Mouse (Mus musculus) urinary bladder, postnatal 10 days (tissue): ENCODE data around the gene Klhl2.

Source experiments
- DNase-seq: peaks from one replicate; pipeline ENCODE4 v3.0.0; 2022; ENCODE audit warnings: low spot score

Gene Klhl2

DNA sequence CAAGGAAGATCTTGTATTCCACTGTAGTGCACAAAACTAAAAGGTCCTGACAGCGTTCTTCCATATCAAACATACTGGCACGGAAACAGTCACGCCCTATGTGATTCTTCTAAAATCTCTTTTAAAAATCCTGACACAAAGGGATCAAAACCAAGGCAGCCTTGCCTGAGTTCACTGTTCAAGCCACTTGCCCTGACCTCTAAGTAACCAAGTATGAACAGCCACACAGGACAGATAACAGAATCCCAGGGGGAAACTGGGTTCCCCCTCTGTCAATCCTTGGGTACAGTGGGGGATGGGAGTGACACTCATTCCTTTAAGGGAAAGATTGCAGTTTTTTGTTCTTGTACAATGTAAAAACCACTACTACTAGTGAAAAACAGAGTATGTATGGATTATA is 19.9 kb downstream of the Klhl2 start:
- DNase-seq: no peak

DNA sequence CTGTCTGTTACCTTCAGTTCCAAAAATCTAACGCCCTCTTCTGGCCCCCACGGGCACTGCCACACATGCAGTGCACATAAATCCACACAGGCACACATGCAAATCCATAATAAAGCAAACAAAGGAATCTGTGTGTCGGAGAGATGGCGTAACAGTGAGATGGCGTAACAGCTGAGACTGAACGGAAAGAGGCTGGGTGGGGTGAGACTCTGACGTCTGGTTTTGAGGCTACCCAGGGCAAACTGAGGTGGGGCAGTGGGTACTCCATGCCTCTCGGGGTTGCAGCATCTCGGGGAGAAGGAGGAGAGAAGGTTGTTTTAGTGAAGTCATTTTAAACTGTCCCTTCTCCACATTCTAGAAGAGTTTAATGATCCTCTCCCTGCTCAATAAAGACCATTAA is 20.4 kb downstream of the Klhl2 start:
- DNase-seq: no peak

DNA sequence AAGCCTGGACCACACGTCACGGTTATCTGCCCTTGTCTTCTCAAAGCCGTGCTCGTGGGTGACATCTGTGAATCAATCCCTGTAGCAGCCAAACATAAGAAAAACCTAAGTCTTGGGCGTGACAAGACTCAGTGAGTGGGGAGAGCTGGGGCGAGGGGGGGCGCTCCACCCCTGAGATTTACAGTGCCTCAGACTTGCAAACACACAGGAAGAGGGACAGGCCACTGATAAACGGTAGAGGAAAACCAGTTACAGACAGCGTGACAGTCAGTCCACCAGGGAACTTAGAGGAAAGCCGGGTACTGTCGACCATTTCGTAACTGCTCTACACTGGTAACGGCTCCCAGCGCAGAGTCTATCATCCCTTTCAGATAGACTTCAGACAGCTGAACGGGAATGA is 21.4 kb downstream of the Klhl2 start:
- DNase-seq: no peak

DNA sequence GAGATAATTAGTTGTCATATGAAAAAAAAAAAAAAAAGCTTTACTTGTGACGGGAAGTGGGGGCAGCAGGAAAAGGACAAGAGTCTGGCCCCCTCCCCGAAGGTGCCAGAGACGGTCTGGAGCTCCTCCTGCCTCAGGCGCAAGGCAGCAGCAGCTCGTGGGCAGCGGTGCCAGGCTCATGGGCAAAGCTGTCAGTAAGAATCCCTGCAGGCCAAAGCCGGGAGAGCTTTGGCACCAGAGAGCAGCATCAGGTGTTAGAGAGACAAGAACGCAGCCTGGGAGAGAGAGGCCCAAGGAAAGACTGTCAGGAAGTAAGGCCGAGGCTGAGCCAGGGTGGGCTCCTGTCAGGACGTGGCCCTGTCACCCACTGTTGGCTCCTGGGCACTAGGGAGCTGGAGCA is 22.5 kb downstream of the Klhl2 start:
- no peak for DNase-seq

DNA sequence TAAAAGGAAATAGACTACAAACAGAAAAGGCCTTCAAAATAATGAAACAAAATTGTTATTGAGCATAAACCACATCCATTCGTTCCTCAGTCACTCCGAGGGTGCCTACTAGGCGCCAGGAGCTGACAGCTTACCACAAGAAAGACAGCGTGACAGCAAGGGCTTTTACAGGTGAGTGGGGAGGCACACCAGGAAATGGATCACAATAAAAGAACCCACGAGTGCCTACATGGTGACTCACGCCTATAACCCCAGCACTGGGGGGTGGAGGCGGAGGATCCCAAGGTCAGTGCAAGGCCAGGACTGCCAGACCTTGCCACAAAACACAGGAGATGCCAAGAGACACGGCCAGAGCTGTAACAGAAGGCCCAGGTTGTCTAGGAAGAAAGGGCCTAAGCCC is 23.4 kb downstream of the Klhl2 start:
- DNase-seq: no peak

DNA sequence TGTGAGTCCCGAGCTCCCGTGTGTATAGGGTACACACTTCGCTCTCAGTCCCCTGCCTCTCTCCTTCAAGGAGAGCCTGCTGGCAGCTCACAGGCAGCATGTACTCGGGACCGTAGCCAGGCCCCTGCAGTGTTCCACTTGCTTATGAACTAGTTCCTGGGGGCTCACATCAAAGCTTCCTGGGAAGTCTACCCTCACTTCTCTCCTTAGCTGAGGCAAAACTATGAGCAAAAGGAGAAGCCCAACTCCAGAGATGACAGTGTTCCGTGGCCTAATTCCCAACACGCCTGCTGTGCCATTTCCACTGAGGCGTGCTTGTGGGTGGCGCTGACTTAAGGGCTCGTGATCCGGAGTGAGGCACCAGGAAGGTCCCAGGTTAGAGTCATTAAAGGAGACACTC is 25.9 kb downstream of the Klhl2 start:
- DNase-seq: no peak

DNA sequence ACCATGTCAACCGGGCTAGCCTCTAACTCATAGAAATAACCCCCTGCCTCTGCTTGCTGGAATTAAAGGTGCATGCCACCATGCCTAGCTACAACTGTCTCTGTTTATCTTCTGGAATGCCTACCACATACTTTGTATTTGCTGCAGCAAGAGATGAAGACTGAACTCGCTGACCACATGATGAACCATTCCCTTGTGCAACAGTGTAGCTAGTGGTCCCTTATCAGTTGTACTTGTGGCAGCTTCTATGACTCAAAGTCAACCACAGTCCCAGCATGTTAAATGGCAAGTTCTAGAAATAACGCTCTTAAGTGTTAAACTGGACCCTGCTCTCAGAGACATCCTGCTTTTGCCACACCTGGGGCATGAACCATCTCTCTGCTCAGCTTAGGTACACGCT is 28.9 kb downstream of the Klhl2 start:
- DNase-seq: no peak

DNA sequence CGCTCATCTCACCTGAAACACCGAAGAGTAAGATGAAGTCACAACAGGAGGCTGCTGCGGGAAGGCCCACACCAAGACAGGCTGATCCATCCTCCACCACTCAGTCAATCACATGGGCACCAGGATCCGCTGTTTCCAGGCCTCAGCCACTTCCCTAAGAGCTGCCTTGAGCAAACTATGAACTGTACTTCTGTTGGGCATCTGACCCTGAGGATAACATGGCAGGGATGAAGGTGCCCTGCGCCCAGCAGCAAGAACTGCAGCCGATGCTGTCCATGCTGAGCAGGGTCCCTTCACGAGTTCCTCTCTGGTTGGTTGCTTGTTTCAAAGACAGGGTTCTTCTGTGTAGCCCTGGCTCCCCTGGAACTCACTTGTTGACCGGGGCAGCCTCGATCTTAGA is 38.0 kb downstream of the Klhl2 start:
- DNase-seq: no peak

DNA sequence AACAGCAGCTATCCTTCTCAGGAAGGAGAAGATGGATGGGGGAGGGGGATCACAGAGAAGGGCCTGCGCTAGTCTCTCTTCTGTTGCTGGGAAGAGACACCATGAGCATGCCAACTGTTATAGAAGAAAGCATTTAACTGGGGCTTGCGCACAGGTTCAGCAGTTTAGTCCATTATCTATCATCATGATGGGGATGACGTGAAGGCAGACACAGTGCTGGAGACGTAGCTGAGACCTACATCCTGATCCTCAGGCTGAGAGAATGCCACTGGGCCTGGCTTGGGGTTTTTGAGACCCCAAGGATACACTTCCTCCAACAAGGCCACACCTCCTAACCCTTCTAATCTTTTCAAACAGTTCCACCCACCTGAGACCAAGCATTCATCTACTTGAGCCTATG is 38.7 kb downstream of the Klhl2 start:
- no peak for DNase-seq

DNA sequence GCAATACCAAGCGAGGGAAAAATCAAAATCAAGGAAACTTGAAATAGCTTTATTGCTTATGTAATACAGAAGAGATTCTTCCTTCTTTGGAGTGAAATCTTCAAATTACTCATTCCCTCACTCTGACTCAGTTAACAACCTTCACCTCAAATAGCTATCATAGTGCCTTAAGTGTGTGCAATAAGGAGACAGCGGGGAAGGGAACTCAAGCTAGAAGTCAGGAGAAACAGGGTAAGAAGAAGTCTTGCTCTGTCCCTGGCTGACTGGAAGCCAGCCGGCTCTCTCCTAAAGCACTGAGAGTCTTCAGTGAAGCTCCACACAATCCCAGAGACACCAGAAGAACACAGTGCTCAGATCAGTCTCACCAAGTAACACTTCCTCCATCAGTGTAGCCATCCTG is 43.3 kb downstream of the Klhl2 start:
- no peak for DNase-seq

DNA sequence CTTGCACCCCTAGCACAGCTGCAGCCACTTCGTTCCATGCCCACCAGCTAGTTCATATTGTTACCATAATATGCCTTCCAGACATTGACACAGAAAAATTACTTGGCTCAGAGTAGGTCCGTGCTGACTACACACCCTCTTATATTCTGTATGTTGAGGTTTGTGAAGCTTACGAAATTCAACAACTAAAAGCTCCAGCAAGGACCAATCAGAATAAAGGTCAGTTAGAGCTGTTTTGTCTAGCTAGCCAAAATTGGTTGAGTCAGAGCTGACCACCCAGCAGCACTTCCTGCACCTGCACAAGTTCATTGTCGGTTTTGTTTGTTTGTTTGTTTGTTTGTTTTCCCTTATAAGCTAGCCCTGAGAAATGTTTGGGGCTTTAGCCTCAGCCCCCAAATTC is 44.8 kb downstream of the Klhl2 start:
- no peak for DNase-seq

DNA sequence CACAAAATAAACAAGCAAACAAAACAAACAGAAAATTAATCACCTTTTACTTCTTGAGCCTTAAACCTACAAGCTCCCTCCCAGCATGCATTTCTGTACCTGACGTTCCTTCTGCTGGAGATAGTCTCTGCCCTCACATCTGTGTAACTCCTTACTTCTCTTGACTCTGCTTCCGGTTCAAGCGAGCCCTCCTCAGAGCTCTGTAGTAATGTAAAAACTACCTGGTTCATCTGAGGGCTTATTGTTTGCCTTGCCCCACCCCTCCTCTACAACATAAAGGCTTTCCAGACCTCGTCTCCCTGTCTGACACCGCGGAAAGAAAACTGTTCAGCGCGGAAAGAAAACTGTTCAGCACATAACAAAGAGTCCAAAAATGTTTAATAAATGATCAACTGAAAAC is 50.5 kb downstream of the Klhl2 start:
- no peak for DNase-seq

DNA sequence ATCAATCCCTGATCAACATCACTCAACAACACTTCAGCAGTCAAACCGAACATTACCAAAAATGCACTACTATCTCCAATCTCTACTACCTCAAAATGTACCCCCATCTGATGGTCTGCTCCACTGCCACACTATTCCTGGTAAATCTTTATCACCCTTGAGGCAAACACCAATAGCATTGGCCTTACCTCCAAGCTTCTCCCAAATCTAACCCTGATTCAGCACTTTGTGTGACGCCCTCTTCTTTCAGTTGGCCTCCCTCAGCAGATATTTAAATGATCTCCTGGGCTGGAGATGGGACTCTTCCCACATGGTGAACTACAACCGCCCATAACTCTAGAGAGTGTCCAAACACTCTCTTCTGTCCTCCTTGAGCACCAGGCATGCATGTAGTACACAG is 51.3 kb downstream of the Klhl2 start:
- no peak for DNase-seq

DNA sequence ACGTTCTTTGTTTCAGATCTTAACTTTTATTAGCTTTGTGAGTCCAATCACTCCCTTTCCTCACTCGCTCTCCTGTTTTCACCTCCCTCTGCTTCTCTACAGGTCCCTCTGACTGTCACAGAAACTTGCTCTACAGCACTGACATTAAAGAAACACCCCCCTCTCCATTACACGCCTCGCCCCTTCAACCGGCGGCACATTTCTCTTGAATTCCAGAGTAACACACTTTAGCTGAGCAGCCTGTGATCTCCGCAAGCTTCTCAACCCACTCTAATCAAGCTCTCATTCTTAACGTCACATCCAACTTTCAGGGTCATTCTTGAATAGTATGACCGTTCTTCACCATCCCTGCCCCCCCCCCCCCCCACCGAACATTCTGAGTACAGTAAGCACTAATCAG is 52.1 kb downstream of the Klhl2 start:
- no peak for DNase-seq

DNA sequence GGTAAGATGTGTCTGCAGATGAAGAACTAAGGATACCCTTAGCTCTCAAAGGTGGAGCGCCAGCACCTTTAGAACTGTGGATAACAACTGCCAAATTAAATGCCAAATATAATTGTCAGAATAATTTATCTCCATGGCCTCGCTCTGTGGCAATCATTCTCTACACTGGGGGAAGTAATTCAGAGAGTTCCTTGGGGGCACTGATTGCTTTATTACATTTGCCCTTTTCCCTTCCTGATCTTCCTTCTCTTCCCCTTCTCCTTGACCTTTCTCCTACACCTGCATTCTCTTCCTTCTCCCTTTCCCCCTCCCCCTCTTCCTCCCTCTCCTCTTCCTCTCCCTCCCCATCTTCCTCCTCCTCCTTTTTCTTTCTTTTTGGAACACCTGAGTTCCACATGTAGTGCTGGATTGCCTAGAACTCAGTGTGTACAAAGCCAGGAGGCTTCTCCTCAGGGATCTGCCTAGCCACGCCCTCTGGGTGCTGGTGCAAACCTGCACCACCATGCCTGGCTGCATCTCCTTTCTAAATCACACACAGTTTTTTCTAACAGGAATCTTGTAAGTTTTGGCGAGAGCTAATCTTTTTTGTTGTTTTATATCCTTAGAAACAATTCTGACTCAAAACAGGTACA is 58.5 kb downstream of the Klhl2 start:
- DNase-seq: no peak

DNA sequence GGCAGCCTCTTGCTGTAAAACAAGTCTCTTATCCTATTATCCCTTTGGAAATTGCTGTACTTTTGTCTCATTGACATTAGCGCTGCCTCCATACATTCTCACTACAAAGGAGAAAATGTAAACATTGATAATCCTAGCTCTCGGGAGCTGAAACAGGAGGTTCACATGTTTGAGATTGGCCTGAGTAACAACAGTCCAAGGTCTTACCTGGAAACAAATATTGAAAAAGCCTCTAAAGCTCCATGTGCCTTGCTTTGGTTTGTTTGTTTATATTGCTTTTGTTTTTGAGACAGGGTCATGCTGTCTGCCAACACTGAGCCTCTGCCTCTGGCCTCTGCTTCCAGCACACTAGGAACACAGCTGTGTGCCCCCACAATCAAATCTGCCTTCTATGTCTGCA is 59.4 kb downstream of the Klhl2 start:
- no peak for DNase-seq

DNA sequence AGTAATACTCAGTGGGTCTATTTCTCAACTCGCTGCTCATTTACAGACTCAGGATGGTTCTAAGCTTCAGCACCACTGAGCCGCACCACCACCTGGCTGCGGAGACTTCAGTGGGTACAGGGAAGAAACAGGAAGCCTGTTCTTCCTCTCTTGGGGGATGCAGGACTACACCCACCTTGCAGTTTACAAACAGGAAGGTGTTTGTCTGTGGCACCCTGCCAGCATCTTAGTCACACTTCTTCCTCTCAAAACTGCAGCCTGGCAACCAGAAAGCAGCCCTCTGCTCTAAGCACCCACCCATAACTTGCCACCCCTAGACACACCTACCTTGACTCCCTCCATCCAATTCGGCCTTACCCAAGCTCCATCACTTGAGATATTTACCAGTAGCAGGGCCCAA is 61.1 kb downstream of the Klhl2 start:
- no peak for DNase-seq

DNA sequence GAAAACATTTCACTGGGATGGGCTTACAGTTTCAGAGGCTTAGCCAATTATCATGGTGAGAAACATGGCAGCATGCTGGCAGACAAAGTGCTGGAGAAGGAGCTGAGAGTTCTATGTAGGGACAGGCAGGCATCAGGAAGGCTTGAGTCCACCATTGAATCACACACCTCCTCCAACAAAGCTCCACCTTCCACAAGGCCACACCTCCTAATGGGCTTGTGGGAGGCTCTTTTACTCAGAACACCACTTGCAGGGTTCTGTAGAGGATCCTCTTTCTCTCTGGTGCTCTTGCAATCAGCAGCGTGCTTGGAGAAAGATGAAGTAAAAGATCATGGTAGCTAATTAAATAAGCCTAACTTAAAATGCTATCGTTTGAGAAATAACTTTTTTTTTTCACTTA is 63.0 kb downstream of the Klhl2 start:
- DNase-seq: no peak

DNA sequence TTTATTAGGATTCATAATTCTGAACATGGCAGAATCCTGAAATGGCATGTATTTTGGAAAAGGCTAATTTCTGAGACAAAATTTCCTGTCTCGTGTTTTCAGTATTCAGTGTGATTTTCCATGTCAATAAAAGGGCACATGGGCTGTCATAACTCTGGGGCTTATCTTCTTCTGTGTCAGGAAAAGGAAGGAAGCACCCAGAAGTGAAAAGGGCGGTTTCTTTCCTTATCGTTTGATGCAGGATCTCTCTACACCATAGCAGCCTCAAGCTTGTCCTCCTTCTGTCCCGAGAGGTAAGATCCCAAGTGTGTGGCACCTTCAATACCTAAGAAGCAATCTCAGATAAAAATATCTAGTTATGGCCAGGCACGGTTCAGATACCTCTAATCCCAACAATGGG is 65.6 kb downstream of the Klhl2 start:
- no peak for DNase-seq

DNA sequence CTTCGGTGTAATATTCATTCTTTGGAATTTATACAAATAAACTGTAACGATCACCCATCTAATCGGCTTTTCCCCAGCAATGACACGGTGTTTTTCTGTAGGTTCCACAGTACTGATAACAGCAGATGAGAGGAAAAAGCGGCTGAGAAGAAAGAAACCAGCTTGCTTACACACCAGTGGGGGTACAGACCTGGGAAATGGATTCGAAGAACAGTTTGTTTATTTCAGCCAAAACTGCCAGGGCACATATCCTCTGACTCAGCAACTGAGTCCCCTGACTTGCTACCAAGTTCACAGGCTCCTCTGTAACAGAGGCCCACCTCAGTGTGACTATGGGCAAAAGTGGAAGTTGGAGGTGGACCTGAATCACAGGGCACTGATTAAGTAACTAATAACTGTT is 67.9 kb downstream of the Klhl2 start:
- no peak for DNase-seq

DNA sequence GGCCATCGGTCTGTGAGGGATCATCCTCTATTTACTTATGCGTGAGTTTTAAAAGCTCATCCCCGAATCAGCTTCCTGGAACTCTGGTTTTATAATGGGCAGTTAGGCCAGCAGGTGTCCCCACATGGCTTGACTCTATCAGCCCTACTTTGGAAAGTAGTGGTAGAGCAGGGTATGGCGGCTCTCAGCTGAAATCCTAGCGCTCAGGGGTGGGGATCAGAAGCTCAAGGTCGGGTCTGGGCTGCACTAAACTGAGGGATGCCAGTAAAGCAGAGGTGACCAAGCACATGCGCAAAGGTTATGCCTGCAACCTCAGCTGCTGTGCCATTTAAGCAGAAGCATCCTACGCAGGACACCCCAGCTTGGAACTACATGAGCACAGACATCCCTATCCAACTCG is 71.9 kb downstream of the Klhl2 start:
- DNase-seq: no peak

DNA sequence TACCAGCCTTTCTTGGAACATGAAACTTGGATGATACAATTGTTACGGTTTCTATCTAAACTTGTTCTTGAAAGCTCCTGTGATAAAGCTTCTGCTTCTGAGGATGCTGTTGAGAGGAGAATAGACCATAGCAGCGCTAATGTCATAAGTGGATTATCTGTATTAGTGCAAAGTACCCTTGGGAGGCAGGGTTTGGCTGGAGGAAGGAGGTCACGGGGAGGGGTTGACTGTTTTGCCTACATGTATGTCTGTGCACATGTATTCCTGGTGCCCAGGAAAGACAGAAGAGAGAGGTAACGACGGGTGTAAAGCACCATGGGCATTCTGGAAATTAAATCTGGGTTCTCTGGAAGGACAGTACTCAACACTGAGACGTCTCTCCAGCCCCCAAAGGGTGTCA is 75.7 kb downstream of the Klhl2 start:
- DNase-seq: no peak

DNA sequence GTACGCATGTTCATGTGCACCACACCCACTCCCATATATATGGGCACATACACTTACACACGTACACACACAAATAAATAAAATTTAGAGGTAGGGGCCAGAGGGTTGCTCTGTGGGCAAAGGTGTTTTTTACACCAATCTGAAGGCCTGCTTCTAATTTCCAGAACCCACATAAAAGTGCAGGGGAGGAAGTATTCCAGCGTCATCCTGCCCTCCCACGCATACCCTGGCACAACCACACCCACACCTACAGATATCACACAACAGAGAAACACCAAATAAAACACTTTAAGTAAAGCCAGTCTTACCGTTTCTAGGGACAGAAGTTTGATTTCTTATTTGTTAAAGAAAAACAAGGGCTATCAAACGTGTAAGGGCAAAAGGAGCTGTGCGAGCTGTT is 79.0 kb downstream of the Klhl2 start:
- DNase-seq: no peak

DNA sequence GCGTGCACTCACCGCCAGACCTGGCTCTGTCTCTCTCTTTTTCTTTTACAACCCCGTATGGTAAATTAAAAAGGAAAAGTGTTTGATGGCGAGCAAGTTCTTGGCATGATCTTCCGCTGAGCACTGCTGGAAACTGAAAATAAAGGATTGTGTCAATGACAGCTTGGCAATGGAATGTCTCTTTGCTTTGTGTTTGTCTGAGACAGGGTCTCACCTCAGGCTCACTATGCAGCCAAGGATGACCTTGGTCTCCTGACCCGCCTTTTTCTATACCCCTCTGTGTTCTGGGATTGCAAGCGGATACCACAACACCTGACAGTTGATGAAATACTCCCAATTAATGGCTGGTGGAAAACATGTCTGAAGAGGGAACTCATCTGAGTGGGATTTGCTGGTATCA is 80.2 kb downstream of the Klhl2 start:
- DNase-seq: no peak

DNA sequence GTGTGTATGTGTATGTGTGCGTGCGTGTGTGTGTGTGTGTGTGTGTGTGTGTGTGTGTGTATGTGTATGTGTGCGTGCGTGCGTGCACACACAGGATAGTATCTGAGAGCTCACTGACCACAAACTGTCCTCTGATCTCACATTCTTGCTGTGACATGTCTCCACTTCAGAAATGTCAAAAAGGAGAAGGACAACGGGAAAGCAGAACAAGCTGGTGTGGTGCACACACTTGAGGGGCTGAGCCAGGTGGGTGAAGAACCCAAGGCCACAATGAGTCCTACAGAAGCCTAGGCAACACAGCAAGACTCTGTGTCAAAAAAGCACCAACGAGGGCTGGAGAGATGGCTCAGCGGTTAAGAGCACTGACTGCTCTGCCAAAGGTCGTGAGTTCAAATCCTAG is 81.2 kb downstream of the Klhl2 start:
- no peak for DNase-seq
